Mouse (Mus musculus): ENCODE results near the gene Fntb. TPM values are rescaled to one million over a fixed set of nuclear protein-coding genes. Genes with fewer than 3 reads are reported as not detected.

The Fntb gene
- polyA plus RNA-seq, 1 experiment from 2014 or later = 18.9 TPM

DNA sequence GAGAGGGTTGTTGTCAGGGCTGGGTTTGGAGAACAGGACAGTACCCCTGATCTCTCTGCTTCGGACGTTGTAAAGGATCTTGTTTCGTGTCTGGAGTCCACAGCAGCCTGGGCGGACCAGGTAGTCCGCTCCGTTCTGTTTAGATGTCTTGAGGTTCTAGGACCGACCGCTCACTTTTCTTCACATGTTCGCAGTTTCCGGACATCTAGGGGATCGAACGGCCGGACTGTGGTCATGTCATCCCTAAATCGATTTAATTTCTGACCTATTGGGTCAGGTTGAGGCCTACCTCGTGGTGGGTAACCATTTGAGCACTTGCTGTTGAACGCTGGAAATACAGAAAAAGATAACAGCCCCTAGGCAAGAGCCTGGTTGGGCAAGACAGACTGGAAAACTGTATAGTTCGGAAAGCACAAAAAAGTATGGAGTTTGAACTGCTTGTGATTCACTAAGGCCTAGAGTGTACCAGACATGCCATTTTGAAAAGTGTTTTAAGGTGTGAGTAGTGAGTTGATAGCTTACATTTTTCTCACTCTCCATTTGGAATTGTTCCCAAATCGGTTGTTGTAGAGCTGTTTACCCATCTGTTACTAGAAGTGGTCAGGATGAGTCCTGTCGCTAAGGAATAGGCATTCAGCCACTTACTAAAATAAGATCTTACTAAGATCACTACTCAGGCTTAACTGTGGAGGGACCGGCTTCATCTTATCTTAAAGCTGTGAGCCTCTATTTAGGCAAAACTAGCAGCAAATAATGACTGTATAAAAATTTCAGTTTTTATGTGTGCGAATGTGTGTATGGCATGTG lies 72.7 kb downstream of the Fntb start:
- WGBS = 10% methylated on average over 21 of the region's 21 CpGs
- Histone ChIP-seq H3K27ac (ENCODE audit: low read length) (peak overlapping the region; percentile 69), H3K9ac (replicated peaks; ENCODE audit: low read depth) (peak overlapping the region; percentile 61), H3K27me3 (replicated peaks; ENCODE audit: insufficient read depth, low read length) (no peaks in the 10 kb centered on the region), H3K9me3 (ENCODE audit: low read length) (no peaks in the 10 kb centered on the region), H3K4me1 (ENCODE audit: insufficient read depth, low read depth, low read length) (no peaks in the 10 kb centered on the region; the same call in 1 of the 2 replicates), H3K4me2 (replicated peaks; ENCODE audit: low read depth, low read length) (peak overlapping the region; percentile 64), H3K4me3 (ENCODE audit: low read depth, low read length) (peak overlapping the region; percentile 59), H3K36me3 (ENCODE audit: insufficient read depth, low read length) (no peaks in the 10 kb centered on the region)
- ATAC-seq = peak; percentile 40; the same call in 1 of the 2 replicates
- peak; percentile 25 for DNase-seq (ENCODE audit: low spot score)
- TF ChIP-seq EP300 (IDR thresholded peaks at IDR 0.05) = no peak
- TF ChIP-seq CTCF (IDR thresholded peaks at IDR 0.05) = no peak

DNA sequence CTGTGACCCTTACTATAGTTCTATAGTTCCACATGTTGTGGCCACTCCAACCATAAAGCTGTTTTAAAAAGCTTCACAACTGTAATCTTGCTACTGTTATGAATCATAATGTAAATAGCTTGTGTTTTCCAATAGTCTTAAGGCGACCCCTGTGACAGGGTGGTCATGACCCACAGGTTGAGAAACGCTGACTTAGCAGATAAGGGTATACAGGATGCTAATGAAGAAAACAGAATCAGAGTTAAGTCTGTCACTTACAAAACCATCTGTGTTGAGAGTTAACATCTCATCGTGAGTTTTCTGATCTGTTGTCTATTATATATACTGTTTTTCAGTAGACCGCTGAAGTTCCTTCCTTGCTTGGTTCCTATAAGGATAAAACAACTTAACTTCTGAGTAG lies 73.9 kb downstream of the Fntb start:
- H3K4me3 ChIP-seq (ENCODE audit: low read depth, low read length) = no peak overlapping the region
- no peak overlapping the region for H3K27ac ChIP-seq (ENCODE audit: low read length)
- DNase-seq (ENCODE audit: low spot score) (no peak), ATAC-seq (no peak)
- no peaks in the 10 kb centered on the region; the same call in 1 of the 2 replicates for H3K4me1 ChIP-seq (ENCODE audit: insufficient read depth, low read depth, low read length)
- no peak for TF ChIP-seq EP300 (IDR thresholded peaks at IDR 0.05)
- no peak for TF ChIP-seq CTCF (IDR thresholded peaks at IDR 0.05)
- no peaks in the 10 kb centered on the region for H3K36me3 ChIP-seq (ENCODE audit: insufficient read depth, low read length)
- H3K9ac ChIP-seq (replicated peaks; ENCODE audit: low read depth) = no peak overlapping the region
- no peak overlapping the region for H3K4me2 ChIP-seq (replicated peaks; ENCODE audit: low read depth, low read length)
- H3K27me3 ChIP-seq (replicated peaks; ENCODE audit: insufficient read depth, low read length) = no peaks in the 10 kb centered on the region
- H3K9me3 ChIP-seq (ENCODE audit: low read length) = no peaks in the 10 kb centered on the region
- WGBS = 88% methylated on average over 4 of the region's 4 CpGs

DNA sequence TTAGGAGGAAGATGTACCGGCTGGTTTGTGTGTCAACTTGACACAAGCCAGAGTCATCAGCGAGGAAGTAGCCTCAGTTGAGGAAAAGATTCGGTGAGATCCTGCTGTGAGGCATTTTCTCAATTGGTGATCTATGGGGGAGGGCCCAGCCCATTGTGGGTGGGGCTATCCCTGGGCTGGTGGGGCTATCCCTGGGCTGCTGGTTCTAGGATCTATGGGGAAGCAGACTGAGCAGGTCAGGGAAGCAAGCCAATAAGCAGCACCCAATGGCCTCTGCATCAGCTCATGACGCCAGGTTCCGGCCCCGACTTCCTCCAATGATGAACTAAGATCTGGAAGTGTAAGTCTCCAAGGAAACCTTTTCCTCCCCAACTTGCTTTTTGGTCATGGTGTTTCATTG lies 74.7 kb downstream of the Fntb start:
- no peaks in the 10 kb centered on the region for H3K36me3 ChIP-seq (ENCODE audit: insufficient read depth, low read length)
- no peaks in the 10 kb centered on the region for H3K27me3 ChIP-seq (replicated peaks; ENCODE audit: insufficient read depth, low read length)
- no peak overlapping the region for H3K4me3 ChIP-seq (ENCODE audit: low read depth, low read length)
- no peak for ATAC-seq
- H3K27ac ChIP-seq (ENCODE audit: low read length) = no peak overlapping the region
- no peaks in the 10 kb centered on the region; the same call in 1 of the 2 replicates for H3K4me1 ChIP-seq (ENCODE audit: insufficient read depth, low read depth, low read length)
- no peak overlapping the region for H3K9ac ChIP-seq (replicated peaks; ENCODE audit: low read depth)
- H3K4me2 ChIP-seq (replicated peaks; ENCODE audit: low read depth, low read length) = no peak overlapping the region
- H3K9me3 ChIP-seq (ENCODE audit: low read length) = no peaks in the 10 kb centered on the region
- no peak for TF ChIP-seq CTCF (IDR thresholded peaks at IDR 0.05)
- TF ChIP-seq EP300 (IDR thresholded peaks at IDR 0.05) = no peak
- WGBS = 75% methylated on average over 6 of the region's 6 CpGs
- DNase-seq (ENCODE audit: low spot score) = no peak

DNA sequence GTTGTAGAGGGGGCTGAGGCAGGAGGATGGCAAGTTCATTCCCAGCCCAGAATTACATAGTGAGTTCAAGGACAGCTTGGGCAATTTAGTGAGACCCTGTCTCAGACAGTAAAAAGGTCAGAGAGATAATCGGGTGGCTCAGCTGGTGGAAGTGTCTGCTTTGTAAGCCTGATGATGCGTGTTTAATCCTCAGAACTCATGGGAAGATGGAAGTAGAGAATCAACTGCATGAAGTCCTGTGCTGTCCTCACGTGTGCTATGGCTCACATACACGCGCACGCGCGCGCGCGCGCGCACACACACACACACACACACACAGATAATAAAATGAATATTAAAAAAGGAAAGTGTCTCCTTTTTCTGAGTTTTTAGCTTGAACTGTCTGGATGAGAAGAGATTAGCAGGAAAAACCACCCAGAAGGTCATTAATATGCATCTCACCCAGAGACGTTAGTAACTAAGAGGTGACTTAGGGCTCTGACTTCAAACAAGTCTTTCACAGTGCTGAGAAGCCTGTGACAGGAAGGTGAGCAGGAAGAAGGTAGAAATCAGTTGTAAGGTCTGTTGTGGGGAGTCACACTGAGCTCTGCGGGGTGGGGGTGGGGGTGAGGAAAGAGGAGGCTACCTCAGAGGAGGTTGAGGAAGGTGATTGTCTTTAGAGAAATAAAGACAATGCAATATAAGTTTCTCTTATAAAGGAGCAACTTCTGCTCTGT lies 79.1 kb downstream of the Fntb start:
- Histone ChIP-seq H3K36me3 (ENCODE audit: insufficient read depth, low read length) (no peaks in the 10 kb centered on the region), H3K27me3 (replicated peaks; ENCODE audit: insufficient read depth, low read length) (no peaks in the 10 kb centered on the region), H3K4me2 (replicated peaks; ENCODE audit: low read depth, low read length) (no peak overlapping the region), H3K27ac (ENCODE audit: low read length) (no peak overlapping the region), H3K4me1 (ENCODE audit: insufficient read depth, low read depth, low read length) (no peaks in the 10 kb centered on the region), H3K9me3 (ENCODE audit: low read length) (no peaks in the 10 kb centered on the region), H3K9ac (replicated peaks; ENCODE audit: low read depth) (no peak overlapping the region), H3K4me3 (ENCODE audit: low read depth, low read length) (no peak overlapping the region)
- WGBS = 88% methylated on average over 15 of the region's 15 CpGs
- no peak for TF ChIP-seq EP300 (IDR thresholded peaks at IDR 0.05)
- TF ChIP-seq CTCF (IDR thresholded peaks at IDR 0.05) = no peak
- DNase-seq (ENCODE audit: low spot score) = no peak
- no peak for ATAC-seq

DNA sequence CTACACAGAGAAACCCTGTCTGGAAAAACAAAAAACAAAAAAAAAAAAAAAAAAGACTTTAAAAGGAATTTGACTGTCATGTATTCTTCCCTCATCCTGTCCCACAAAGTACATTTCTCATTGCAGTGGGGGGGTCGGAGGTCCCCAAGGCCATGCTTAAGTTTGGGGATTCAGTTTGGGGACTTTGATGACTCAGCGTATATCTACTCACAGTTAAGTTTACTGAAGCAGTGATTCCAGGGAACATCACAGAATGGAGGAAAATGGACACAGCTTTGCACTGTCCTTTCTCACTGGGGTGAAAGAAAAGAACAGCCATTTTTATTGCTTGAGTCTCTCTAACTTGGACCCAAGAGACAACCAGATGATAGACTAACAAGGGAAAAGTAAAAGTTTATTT lies 87.0 kb downstream of the Fntb start:
- ATAC-seq (no peak), DNase-seq (ENCODE audit: low spot score) (no peak)
- no peak overlapping the region for H3K4me2 ChIP-seq (replicated peaks; ENCODE audit: low read depth, low read length)
- no peaks in the 10 kb centered on the region for H3K4me1 ChIP-seq (ENCODE audit: insufficient read depth, low read depth, low read length)
- H3K9ac ChIP-seq (replicated peaks; ENCODE audit: low read depth) = no peak overlapping the region
- H3K9me3 ChIP-seq (ENCODE audit: low read length) = no peaks in the 10 kb centered on the region
- no peaks in the 10 kb centered on the region for H3K36me3 ChIP-seq (ENCODE audit: insufficient read depth, low read length)
- no peak overlapping the region for H3K4me3 ChIP-seq (ENCODE audit: low read depth, low read length)
- no peak for TF ChIP-seq CTCF (IDR thresholded peaks at IDR 0.05)
- no peak for TF ChIP-seq EP300 (IDR thresholded peaks at IDR 0.05)
- 88% methylated on average over 2 of the region's 2 CpGs for WGBS
- no peak overlapping the region for H3K27ac ChIP-seq (ENCODE audit: low read length)
- H3K27me3 ChIP-seq (replicated peaks; ENCODE audit: insufficient read depth, low read length) = no peaks in the 10 kb centered on the region

DNA sequence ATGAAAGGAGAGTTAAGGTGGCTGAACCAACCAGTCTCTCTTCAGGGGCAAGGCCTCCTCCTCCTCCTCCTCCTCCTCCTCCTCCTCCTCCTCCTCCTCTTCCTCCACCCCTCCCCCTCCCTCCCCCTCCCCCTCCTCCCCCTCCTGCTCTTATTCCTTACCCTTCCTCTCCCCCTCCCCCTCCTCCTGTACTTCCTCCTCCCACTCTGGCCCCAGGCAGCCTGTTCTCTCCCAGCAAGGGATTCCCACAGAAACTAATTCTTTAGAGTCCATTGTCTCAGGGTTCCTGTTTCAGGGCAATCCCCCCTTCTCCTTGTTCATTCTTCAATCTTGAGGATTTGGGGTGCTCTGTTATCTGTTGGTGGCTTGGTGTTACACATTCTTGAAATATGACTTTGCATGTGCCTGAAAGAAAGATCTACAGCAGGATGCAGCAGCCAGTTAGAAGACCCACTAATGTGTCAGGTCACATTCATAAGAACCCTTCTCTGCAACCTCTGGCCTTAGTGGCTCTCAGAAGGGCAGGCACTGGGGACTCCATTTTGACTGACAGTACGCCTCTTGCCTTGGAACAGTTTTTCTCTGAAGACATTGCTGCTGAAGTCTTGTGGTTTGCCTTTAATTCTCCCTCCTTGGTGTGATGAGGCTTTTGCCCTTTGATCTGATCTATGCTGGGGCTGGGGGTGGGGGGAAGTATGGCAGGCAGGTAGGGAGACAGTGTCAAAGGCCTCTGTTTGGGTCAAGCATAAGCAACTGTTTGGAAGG lies 88.2 kb downstream of the Fntb start:
- H3K4me2 ChIP-seq (replicated peaks; ENCODE audit: low read depth, low read length) = no peak overlapping the region
- H3K4me3 ChIP-seq (ENCODE audit: low read depth, low read length) = no peak overlapping the region
- no peak overlapping the region for H3K27ac ChIP-seq (ENCODE audit: low read length)
- H3K9me3 ChIP-seq (ENCODE audit: low read length) = no peaks in the 10 kb centered on the region
- no peak overlapping the region for H3K9ac ChIP-seq (replicated peaks; ENCODE audit: low read depth)
- 100% methylated on average over 1 of the region's 1 CpGs for WGBS
- no peak for ATAC-seq
- TF ChIP-seq CTCF (IDR thresholded peaks at IDR 0.05) (no peak), EP300 (IDR thresholded peaks at IDR 0.05) (no peak)
- no peak for DNase-seq (ENCODE audit: low spot score)
- no peaks in the 10 kb centered on the region for H3K4me1 ChIP-seq (ENCODE audit: insufficient read depth, low read depth, low read length)
- H3K36me3 ChIP-seq (ENCODE audit: insufficient read depth, low read length) = no peaks in the 10 kb centered on the region
- H3K27me3 ChIP-seq (replicated peaks; ENCODE audit: insufficient read depth, low read length) = no peaks in the 10 kb centered on the region
